Mouse (Mus musculus): ENCODE measurements around the gene Gosr2. TPM values are rescaled to one million over a fixed set of nuclear protein-coding genes. Genes with fewer than 3 reads are reported as not detected.
"Not testable (repeated sequence)": the region's sequence is repeated elsewhere in the genome, so short reads cannot be mapped to it uniquely, and the experiment has no call there.

Gosr2 gene
- polyA plus RNA-seq, 1 experiment from 2014 or later: 93.5 TPM

GRCm38 (mm10) chr11:103688980-103689378, 8.7 kb downstream of the Gosr2 start:
- no peak for ATAC-seq (ENCODE audit: insufficient number of reproducible peaks, low FRiP score, low TSS enrichment, low read depth)
- no peaks in the 10 kb centered on the region for H3K9me3 ChIP-seq (replicated peaks)
- H3K9ac ChIP-seq: no peak overlapping the region
- no peak overlapping the region for H3K27ac ChIP-seq (replicated peaks)
- H3K4me1 ChIP-seq: peaks cover 5% of the 10 kb centered on the region; the same call in 1 of the 2 replicates
- H3K27me3 ChIP-seq: no peaks in the 10 kb centered on the region
- H3K4me2 ChIP-seq (replicated peaks): no peak overlapping the region
- WGBS: 13% methylated on average over 3 of the region's 3 CpGs
- no peak overlapping the region for H3K4me3 ChIP-seq (replicated peaks)
- H3K36me3 ChIP-seq: peaks cover 42% of the 10 kb centered on the region

- H3K9me3 ChIP-seq (replicated peaks): no peaks in the 10 kb centered on the region
- no peak for ATAC-seq (ENCODE audit: insufficient number of reproducible peaks, low FRiP score, low TSS enrichment, low read depth)
- peaks cover 5% of the 10 kb centered on the region; the same call in 1 of the 2 replicates for H3K4me1 ChIP-seq
- WGBS: 67% methylated on average over 6 of the region's 6 CpGs
- H3K27ac ChIP-seq (replicated peaks): no peak overlapping the region
- no peak overlapping the region for H3K9ac ChIP-seq
- no peak overlapping the region for H3K4me3 ChIP-seq (replicated peaks)
- H3K36me3 ChIP-seq: peaks cover 47% of the 10 kb centered on the region
- H3K4me2 ChIP-seq (replicated peaks): no peak overlapping the region
- H3K27me3 ChIP-seq: no peaks in the 10 kb centered on the region
These were observed 9.3 kb downstream of the Gosr2 start for GRCm38 (mm10) chr11:103688271-103688979.

- Histone ChIP-seq H3K4me2 (replicated peaks) (no peak overlapping the region), H3K4me1 (peaks cover 5% of the 10 kb centered on the region; the same call in 1 of the 2 replicates)
- WGBS: 41% methylated on average over 6 of the region's 6 CpGs
These were observed 11.0 kb downstream of the Gosr2 start for GRCm38 (mm10) chr11:103686706-103687105.

GRCm38 (mm10) chr11:103685261-103685736, 12.4 kb downstream of the Gosr2 start:
- Histone ChIP-seq H3K36me3 (peaks cover 77% of the 10 kb centered on the region), H3K27ac (replicated peaks) (no peak overlapping the region), H3K9me3 (replicated peaks) (no peaks in the 10 kb centered on the region), H3K27me3 (no peaks in the 10 kb centered on the region), H3K9ac (no peak overlapping the region), H3K4me2 (replicated peaks) (no peak overlapping the region), H3K4me1 (peaks cover 5% of the 10 kb centered on the region; the same call in 1 of the 2 replicates), H3K4me3 (replicated peaks) (no peak overlapping the region)
- ATAC-seq (ENCODE audit: insufficient number of reproducible peaks, low FRiP score, low TSS enrichment, low read depth): no peak
- 75% methylated on average over 7 of the region's 7 CpGs for WGBS

More at GRCm38 (mm10) chr11:103686706-103687105, 11.0 kb downstream of the Gosr2 start:
- no peak overlapping the region for H3K27ac ChIP-seq (replicated peaks)
- ATAC-seq (ENCODE audit: insufficient number of reproducible peaks, low FRiP score, low TSS enrichment, low read depth): no peak
- H3K9me3 ChIP-seq (replicated peaks): no peaks in the 10 kb centered on the region
- peaks cover 64% of the 10 kb centered on the region for H3K36me3 ChIP-seq
- no peaks in the 10 kb centered on the region for H3K27me3 ChIP-seq
- H3K4me3 ChIP-seq (replicated peaks): no peak overlapping the region
- H3K9ac ChIP-seq: no peak overlapping the region

GRCm38 (mm10) chr11:103683667-103684334, 13.9 kb downstream of the Gosr2 start:
- no peak overlapping the region for H3K27ac ChIP-seq (replicated peaks)
- H3K9ac ChIP-seq: no peak overlapping the region
- no peak for ATAC-seq (ENCODE audit: insufficient number of reproducible peaks, low FRiP score, low TSS enrichment, low read depth)
- H3K27me3 ChIP-seq: no peaks in the 10 kb centered on the region
- H3K4me2 ChIP-seq (replicated peaks): no peak overlapping the region
- H3K4me3 ChIP-seq (replicated peaks): no peak overlapping the region
- no peaks in the 10 kb centered on the region; the same call in 1 of the 2 replicates for H3K4me1 ChIP-seq
- H3K36me3 ChIP-seq: peaks cover 88% of the 10 kb centered on the region
- H3K9me3 ChIP-seq (replicated peaks): no peaks in the 10 kb centered on the region
- WGBS: 79% methylated on average over 11 of the region's 11 CpGs

GRCm38 (mm10) chr11:103677042-103677441, 20.7 kb downstream of the Gosr2 start:
- not testable (repeated sequence) for H3K27me3 ChIP-seq; H3K4me1 ChIP-seq; H3K4me3 ChIP-seq (replicated peaks); H3K9me3 ChIP-seq (replicated peaks); H3K9ac ChIP-seq; ATAC-seq (ENCODE audit: insufficient number of reproducible peaks, low FRiP score, low TSS enrichment, low read depth); H3K27ac ChIP-seq (replicated peaks); H3K4me2 ChIP-seq (replicated peaks)
- H3K36me3 ChIP-seq: peaks cover 47% of the 10 kb centered on the region
- WGBS: 20% methylated on average over 2 of the region's 2 CpGs

GRCm38 (mm10) chr11:103675556-103675955, 22.1 kb downstream of the Gosr2 start:
- H3K27me3 ChIP-seq: no peaks in the 10 kb centered on the region
- no peaks in the 10 kb centered on the region for H3K9me3 ChIP-seq (replicated peaks)
- no peak overlapping the region for H3K4me3 ChIP-seq (replicated peaks)
- ATAC-seq (ENCODE audit: insufficient number of reproducible peaks, low FRiP score, low TSS enrichment, low read depth): no peak
- H3K4me1 ChIP-seq: no peaks in the 10 kb centered on the region
- 25% methylated on average over 3 of the region's 3 CpGs for WGBS
- H3K36me3 ChIP-seq: peaks cover 33% of the 10 kb centered on the region
- H3K4me2 ChIP-seq (replicated peaks): no peak overlapping the region
- H3K9ac ChIP-seq: no peak overlapping the region
- no peak overlapping the region for H3K27ac ChIP-seq (replicated peaks)

- no peak overlapping the region for H3K4me2 ChIP-seq (replicated peaks)
- H3K9ac ChIP-seq: no peak overlapping the region
- H3K9me3 ChIP-seq (replicated peaks): no peaks in the 10 kb centered on the region
- WGBS: 39% methylated on average over 13 of the region's 13 CpGs
- no peaks in the 10 kb centered on the region for H3K27me3 ChIP-seq
- H3K4me1 ChIP-seq: peaks cover 17% of the 10 kb centered on the region
- H3K27ac ChIP-seq (replicated peaks): no peak overlapping the region
- no peaks in the 10 kb centered on the region for H3K36me3 ChIP-seq
- ATAC-seq (ENCODE audit: insufficient number of reproducible peaks, low FRiP score, low TSS enrichment, low read depth): no peak
- H3K4me3 ChIP-seq (replicated peaks): no peak overlapping the region
These were observed 30.7 kb downstream of the Gosr2 start for GRCm38 (mm10) chr11:103666907-103667426.

- Histone ChIP-seq H3K4me2 (replicated peaks) (no peak overlapping the region), H3K4me1 (peaks cover 17% of the 10 kb centered on the region), H3K4me3 (replicated peaks) (no peak overlapping the region), H3K9me3 (replicated peaks) (no peaks in the 10 kb centered on the region), H3K9ac (no peak overlapping the region), H3K27ac (replicated peaks) (no peak overlapping the region), H3K36me3 (no peaks in the 10 kb centered on the region), H3K27me3 (no peaks in the 10 kb centered on the region)
- 24% methylated on average over 10 of the region's 10 CpGs for WGBS
- no peak for ATAC-seq (ENCODE audit: insufficient number of reproducible peaks, low FRiP score, low TSS enrichment, low read depth)
These were observed 31.4 kb downstream of the Gosr2 start for GRCm38 (mm10) chr11:103666181-103666906.

GRCm38 (mm10) chr11:103665695-103666094, 32.0 kb downstream of the Gosr2 start:
- H3K9ac ChIP-seq: no peak overlapping the region
- WGBS: 64% methylated on average over 1 of the region's 1 CpGs

GRCm38 (mm10) chr11:103663119-103663518, 34.6 kb downstream of the Gosr2 start:
- no peak overlapping the region for H3K4me3 ChIP-seq (replicated peaks)
- no peaks in the 10 kb centered on the region for H3K9me3 ChIP-seq (replicated peaks)
- no peaks in the 10 kb centered on the region for H3K27me3 ChIP-seq
- peaks cover 17% of the 10 kb centered on the region for H3K4me1 ChIP-seq
- H3K9ac ChIP-seq: no peak overlapping the region
- 81% methylated on average over 8 of the region's 8 CpGs for WGBS
- no peak overlapping the region for H3K27ac ChIP-seq (replicated peaks)
- H3K36me3 ChIP-seq: no peaks in the 10 kb centered on the region
- H3K4me2 ChIP-seq (replicated peaks): no peak overlapping the region
- no peak for ATAC-seq (ENCODE audit: insufficient number of reproducible peaks, low FRiP score, low TSS enrichment, low read depth)

More at GRCm38 (mm10) chr11:103665695-103666094, 32.0 kb downstream of the Gosr2 start:
- no peak for ATAC-seq (ENCODE audit: insufficient number of reproducible peaks, low FRiP score, low TSS enrichment, low read depth)
- H3K4me3 ChIP-seq (replicated peaks): no peak overlapping the region
- no peaks in the 10 kb centered on the region for H3K27me3 ChIP-seq
- no peak overlapping the region for H3K27ac ChIP-seq (replicated peaks)
- no peak overlapping the region for H3K4me2 ChIP-seq (replicated peaks)
- no peaks in the 10 kb centered on the region for H3K36me3 ChIP-seq
- peaks cover 17% of the 10 kb centered on the region for H3K4me1 ChIP-seq
- H3K9me3 ChIP-seq (replicated peaks): no peaks in the 10 kb centered on the region

Data from embryonic facial prominence, embryonic 15.5 days (tissue).